Mouse (Mus musculus) B cell, adult 62 days (primary cell): ENCODE results near the gene Zfp972. TPM values are rescaled to one million over a fixed set of nuclear protein-coding genes. Genes with fewer than 3 reads are reported as not detected.

ENCODE experiments used
- total RNA-seq: library from RNA; stranded (reverse); gene quantifications from 4 replicates; pipeline ENCODE4 v1.2.4, GENCODE M21; 2023

Gene Zfp972
- 2.0 TPM in 1 of 4 replicates, not detected in the others for total RNA-seq

DNA sequence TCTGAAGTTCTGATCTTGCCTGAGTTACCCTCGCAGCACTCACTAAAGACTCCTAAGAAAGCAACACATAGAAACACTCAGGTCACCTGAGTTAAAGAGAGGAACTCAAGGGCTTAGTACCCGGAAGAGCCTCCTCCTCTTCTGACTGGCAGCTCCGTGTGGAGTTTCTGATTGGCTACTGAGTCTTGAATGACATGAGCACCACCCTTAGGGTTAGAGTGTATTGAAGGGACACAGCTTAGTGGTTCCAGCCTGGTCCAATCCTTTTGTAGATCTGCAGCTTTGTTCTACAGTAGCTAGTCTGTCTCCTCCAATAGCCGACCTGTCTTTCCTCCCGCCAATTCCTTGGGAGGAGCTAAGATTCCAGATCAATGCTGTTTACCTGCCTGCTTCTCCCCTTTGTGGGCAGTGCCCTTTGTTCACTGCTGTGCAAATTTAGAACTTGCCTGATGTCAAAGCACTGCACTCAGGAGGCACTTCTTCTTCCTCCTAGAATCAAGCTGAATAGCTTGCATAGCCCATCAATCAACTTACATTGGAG lies at the start of gene Zfp972:
Zfp972 (minus strand) TSS at position 51 of the 541 bp plus-strand sequence.

DNA sequence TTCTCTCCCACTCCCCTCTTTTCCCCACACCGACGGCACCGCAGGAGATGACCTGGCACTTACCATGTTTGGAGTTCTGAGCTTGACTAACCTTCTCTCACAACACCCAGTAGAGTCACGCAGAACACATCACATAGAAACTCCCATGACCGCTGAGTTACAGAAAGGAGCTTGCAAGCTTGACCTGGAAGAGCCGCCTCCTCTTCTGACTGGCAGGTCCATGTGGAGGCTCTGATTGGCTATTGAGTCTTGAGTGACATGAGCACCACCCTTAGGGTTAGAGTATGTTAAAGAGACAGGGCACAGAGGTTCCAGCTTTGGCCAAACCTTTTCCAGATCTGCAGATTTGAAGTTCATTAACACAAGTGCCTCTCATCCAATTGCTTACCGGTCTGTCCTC lies 31.7 kb upstream of the Zfp972 start, which contains the start of gene Gm14326:
Gm14326 (minus strand) TSS at position 153 of the 400 bp plus-strand sequence.

GRCm38 (mm10) chr2:177897046-177897578 lies 28.3 kb downstream of the Zfp972 start, which contains the start of gene Gm14327:
Gene Gm14327, plus strand, starts transcription at chr2:177897096.

Other genes with a start within 250 kb of the Zfp972 start
- gene Gm14322, start 166.3 kb downstream of the Zfp972 start, total RNA-seq, result 1.6 to 4.1 TPM (median 2.9 TPM) in 4 replicates
- gene Gm14325, start 85.3 kb downstream of the Zfp972 start, total RNA-seq, result 4.1 to 6.6 TPM (median 4.8 TPM) in 4 replicates
- gene Gm14327, start 28.5 kb downstream of the Zfp972 start, total RNA-seq, result 0.91 to 3.0 TPM (median 1.2 TPM) in 3 of 4 replicates, not detected in the other
- gene Gm14326, start 31.7 kb upstream of the Zfp972 start, total RNA-seq, result 4.9 to 8.0 TPM (median 6.1 TPM) in 4 replicates
- 11.7 to 18.3 TPM (median 13.3 TPM) in 4 replicates for gene Zfp971, start 97.7 kb upstream of the Zfp972 start, total RNA-seq
- gene Zfp931, start 152.9 kb upstream of the Zfp972 start, total RNA-seq, result 2.9 to 6.3 TPM (median 3.5 TPM) in 4 replicates
- gene Phactr3, start 193.4 kb upstream of the Zfp972 start, total RNA-seq, result not detected in 4 replicates